Mouse (Mus musculus): ENCODE data around the gene Hephl1. TPM values are rescaled to one million over a fixed set of nuclear protein-coding genes. Genes with fewer than 3 reads are reported as not detected.

The Hephl1 gene
- total and polyA plus RNA-seq, 2 experiments from 2014 or later = 0.05 to 0.16 TPM

DNA sequence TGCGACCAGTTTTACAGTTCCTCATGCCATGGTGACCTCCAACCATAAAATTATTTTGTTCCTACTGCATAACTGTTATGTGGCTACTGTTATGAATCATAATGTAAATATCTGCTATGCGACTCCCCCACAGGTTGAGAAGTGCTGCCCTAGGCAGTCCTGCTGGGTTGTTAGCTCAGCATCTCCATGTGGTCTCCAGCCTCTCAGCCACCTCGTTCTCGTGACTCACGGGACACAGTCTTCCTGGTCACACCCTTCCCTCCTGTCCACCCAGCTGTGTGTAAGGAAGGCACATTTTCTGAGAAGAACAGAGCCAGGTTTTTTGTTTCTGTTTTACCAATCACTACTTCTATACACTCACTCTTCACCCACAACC, 93.2 kb downstream of the Hephl1 start:
- no peak overlapping the region for H3K4me3 ChIP-seq (ENCODE audit: low read depth, low read length)
- TF ChIP-seq CTCF (IDR thresholded peaks at IDR 0.05) = no peak
- no peak overlapping the region for H3K27ac ChIP-seq (ENCODE audit: low read depth, low read length)
- DNase-seq (ENCODE audit: low spot score) = no peak
- H3K9me3 ChIP-seq (ENCODE audit: low read length) = no peaks in the 10 kb centered on the region
- H3K36me3 ChIP-seq (ENCODE audit: insufficient read depth, low read length) = peaks cover 20% of the 10 kb centered on the region
- no peaks in the 10 kb centered on the region; the same call in 1 of the 2 replicates for H3K4me1 ChIP-seq (ENCODE audit: insufficient read depth, low read length)
- ATAC-seq (ENCODE audit: low FRiP score) = no peak
- no peak overlapping the region for H3K9ac ChIP-seq (replicated peaks; ENCODE audit: low read length, poor library complexity, severe bottlenecking)
- 87% methylated on average over 5 of the region's 5 CpGs for WGBS
- H3K27me3 ChIP-seq (ENCODE audit: insufficient read depth, low read length) = no peaks in the 10 kb centered on the region
- no peak overlapping the region for H3K4me2 ChIP-seq (ENCODE audit: low read depth, low read length, poor library complexity, severe bottlenecking)

GRCm38 (mm10) chr9:15017791-15018755, 93.8 kb downstream of the Hephl1 start:
- Histone ChIP-seq H3K36me3 (ENCODE audit: insufficient read depth, low read length) (peaks cover 20% of the 10 kb centered on the region), H3K9ac (replicated peaks; ENCODE audit: low read length, poor library complexity, severe bottlenecking) (no peak overlapping the region), H3K4me3 (ENCODE audit: low read depth, low read length) (no peak overlapping the region), H3K27ac (ENCODE audit: low read depth, low read length) (no peak overlapping the region), H3K9me3 (ENCODE audit: low read length) (no peaks in the 10 kb centered on the region), H3K4me1 (ENCODE audit: insufficient read depth, low read length) (no peaks in the 10 kb centered on the region; the same call in 1 of the 2 replicates), H3K4me2 (ENCODE audit: low read depth, low read length, poor library complexity, severe bottlenecking) (no peak overlapping the region), H3K27me3 (ENCODE audit: insufficient read depth, low read length) (no peaks in the 10 kb centered on the region)
- ATAC-seq (ENCODE audit: low FRiP score) (no peak), DNase-seq (ENCODE audit: low spot score) (no peak)
- WGBS = 89% methylated on average over 18 of the region's 18 CpGs
- TF ChIP-seq CTCF (IDR thresholded peaks at IDR 0.05) = no peak

DNA sequence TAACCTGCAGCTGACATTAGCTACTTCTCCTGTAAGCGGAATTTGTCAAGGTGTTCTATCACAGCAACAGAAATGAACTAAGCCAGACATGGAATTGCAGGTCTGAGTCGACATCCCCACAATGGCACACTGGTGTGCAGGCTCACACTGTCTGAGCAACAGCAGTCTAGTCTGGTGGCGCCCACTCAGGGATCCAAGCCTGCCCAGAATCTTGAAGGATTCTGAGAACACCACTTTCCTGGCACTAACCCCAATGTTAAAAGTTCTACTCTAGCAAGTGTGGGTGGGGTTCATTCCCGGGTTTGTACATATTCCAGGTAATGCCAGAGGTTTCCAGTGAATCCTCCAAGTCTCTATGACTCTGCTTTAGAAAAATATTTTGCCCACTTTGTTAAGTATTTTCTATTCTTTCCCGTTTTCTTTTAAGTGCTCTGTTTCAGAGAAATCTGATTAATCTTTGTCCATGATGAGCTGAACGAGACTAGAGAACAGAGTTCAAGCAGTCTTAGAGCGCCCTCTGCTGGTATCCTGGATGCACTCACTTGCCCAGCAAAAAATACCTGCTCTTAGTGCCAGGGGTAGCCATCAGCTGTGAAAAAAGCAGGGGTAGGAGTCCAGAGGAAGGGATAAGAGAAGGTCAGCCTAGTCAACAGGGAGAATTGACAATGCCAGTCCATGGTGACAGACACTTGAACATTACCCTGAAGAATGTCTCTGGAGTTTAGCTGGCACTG, 96.5 kb downstream of the Hephl1 start:
- Histone ChIP-seq H3K27me3 (ENCODE audit: insufficient read depth, low read length) (no peaks in the 10 kb centered on the region), H3K36me3 (ENCODE audit: insufficient read depth, low read length) (peaks cover 15% of the 10 kb centered on the region), H3K4me1 (ENCODE audit: insufficient read depth, low read length) (no peaks in the 10 kb centered on the region), H3K4me3 (ENCODE audit: low read depth, low read length) (no peak overlapping the region), H3K4me2 (ENCODE audit: low read depth, low read length, poor library complexity, severe bottlenecking) (no peak overlapping the region), H3K27ac (ENCODE audit: low read depth, low read length) (no peak overlapping the region), H3K9ac (replicated peaks; ENCODE audit: low read length, poor library complexity, severe bottlenecking) (no peak overlapping the region), H3K9me3 (ENCODE audit: low read length) (no peaks in the 10 kb centered on the region)
- peak; percentile 98 for TF ChIP-seq CTCF (IDR thresholded peaks at IDR 0.05)
- peak; percentile 95 for DNase-seq (ENCODE audit: low spot score)
- ATAC-seq (ENCODE audit: low FRiP score) = peak; percentile 65; the same call in 1 of the 2 replicates
- 56% methylated on average over 7 of the region's 7 CpGs for WGBS

DNA sequence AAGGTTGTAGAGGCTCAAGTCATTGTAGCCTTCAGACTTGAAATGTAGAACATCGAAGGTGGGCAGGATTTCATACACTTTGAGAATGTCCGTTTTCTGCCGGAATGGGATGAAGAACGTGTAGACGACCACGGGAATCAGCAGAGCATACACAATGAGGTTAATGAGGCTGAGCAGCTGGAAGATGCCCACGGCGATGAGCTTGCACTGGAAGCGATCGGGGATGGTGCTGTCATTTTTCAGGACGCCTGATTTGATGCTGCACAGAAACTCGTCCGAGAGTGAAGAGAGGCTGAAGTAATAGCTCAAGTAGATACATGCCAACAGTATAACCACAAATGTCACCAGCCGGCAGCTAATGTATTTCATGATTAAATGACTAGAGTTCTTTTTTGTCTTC, 104.3 kb downstream of the Hephl1 start:
- peak; percentile 14 for DNase-seq (ENCODE audit: low spot score)
- H3K36me3 ChIP-seq (ENCODE audit: insufficient read depth, low read length) = peaks cover 42% of the 10 kb centered on the region
- no peaks in the 10 kb centered on the region for H3K4me1 ChIP-seq (ENCODE audit: insufficient read depth, low read length)
- no peaks in the 10 kb centered on the region for H3K9me3 ChIP-seq (ENCODE audit: low read length)
- ATAC-seq (ENCODE audit: low FRiP score) = no peak
- WGBS = 81% methylated on average over 14 of the region's 14 CpGs
- H3K27ac ChIP-seq (ENCODE audit: low read depth, low read length) = no peak overlapping the region
- H3K27me3 ChIP-seq (ENCODE audit: insufficient read depth, low read length) = no peaks in the 10 kb centered on the region
- no peak overlapping the region for H3K4me3 ChIP-seq (ENCODE audit: low read depth, low read length)
- H3K9ac ChIP-seq (replicated peaks; ENCODE audit: low read length, poor library complexity, severe bottlenecking) = no peak overlapping the region
- TF ChIP-seq CTCF (IDR thresholded peaks at IDR 0.05) = no peak
- H3K4me2 ChIP-seq (ENCODE audit: low read depth, low read length, poor library complexity, severe bottlenecking) = no peak overlapping the region

DNA sequence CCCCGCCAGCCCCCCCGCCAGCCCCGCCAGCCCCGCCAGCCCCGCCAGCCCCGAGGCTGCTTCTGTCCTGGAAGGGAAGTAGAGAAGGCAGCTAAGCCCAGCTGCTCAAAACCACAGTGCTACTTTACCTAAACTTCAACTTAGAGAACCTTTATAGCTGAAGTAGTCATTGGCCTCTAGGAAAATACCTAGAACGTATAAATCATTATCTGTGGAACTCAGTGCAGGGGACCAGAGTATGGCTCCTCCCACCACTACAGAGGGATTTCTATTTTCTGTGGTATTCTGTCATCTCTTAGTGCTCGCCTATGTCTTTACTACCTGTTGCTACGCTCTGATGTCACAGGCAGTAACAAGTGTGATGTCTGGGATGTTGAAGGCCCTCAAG, 107.6 kb downstream of the Hephl1 start:
- ATAC-seq (ENCODE audit: low FRiP score) = no peak
- Histone ChIP-seq H3K36me3 (ENCODE audit: insufficient read depth, low read length) (peaks cover 32% of the 10 kb centered on the region), H3K27me3 (ENCODE audit: insufficient read depth, low read length) (no peaks in the 10 kb centered on the region), H3K4me3 (ENCODE audit: low read depth, low read length) (no peak overlapping the region), H3K4me1 (ENCODE audit: insufficient read depth, low read length) (no peaks in the 10 kb centered on the region), H3K4me2 (ENCODE audit: low read depth, low read length, poor library complexity, severe bottlenecking) (no peak overlapping the region), H3K9ac (replicated peaks; ENCODE audit: low read length, poor library complexity, severe bottlenecking) (no peak overlapping the region), H3K27ac (ENCODE audit: low read depth, low read length) (no peak overlapping the region), H3K9me3 (ENCODE audit: low read length) (no peaks in the 10 kb centered on the region)
- TF ChIP-seq CTCF (IDR thresholded peaks at IDR 0.05) = no peak
- 82% methylated on average over 9 of the region's 9 CpGs for WGBS
- no peak for DNase-seq (ENCODE audit: low spot score)

All from midbrain, postnatal 0 days (tissue).